Mouse (Mus musculus) forebrain, embryonic 14.5 days (tissue): ENCODE results near the gene Gm49630. TPM values are rescaled to one million over a fixed set of nuclear protein-coding genes. Genes with fewer than 3 reads are reported as not detected.
"Not testable (repeated sequence)": the region's sequence is repeated elsewhere in the genome, so short reads cannot be mapped to it uniquely, and the experiment has no call there.

Experiments used
- ATAC-seq: fragments of 200-750 bp; cut with Nextera tagmentation; 2 replicates; pipeline ENCODE4 v1.8.0; 2017; ENCODE audit warnings: mild to moderate bottlenecking, moderate library complexity
- DNase-seq: peaks from one replicate; pipeline ENCODE4 v3.0.0-alpha.2; 2015; ENCODE audit warnings: low spot score
- H3K27ac ChIP-seq: fragments of 300-500 bp; sonication (generic); 2 replicates; pipeline ENCODE4 v1.5.1; 2014; ENCODE audit warnings: low read depth, mild to moderate bottlenecking, control low read depth, low read length, moderate library complexity
- H3K27me3 ChIP-seq: fragments of 300-500 bp; sonication (generic); replicated peaks from 2 replicates; pipeline ENCODE4 v1.6.1; 2014; ENCODE audit warnings: low read length, control low read depth, mixed read lengths; ENCODE audit not compliant: control insufficient read depth, insufficient read depth
- H3K36me3 ChIP-seq: fragments of 300-500 bp; sonication (generic); 2 replicates; pipeline ENCODE4 v1.6.1; 2014; ENCODE audit warnings: low read length, control low read depth; ENCODE audit not compliant: control insufficient read depth, insufficient read depth
- H3K4me1 ChIP-seq: fragments of 300-500 bp; sonication (generic); 2 replicates; pipeline ENCODE4 v1.6.1; 2014; ENCODE audit warnings: antibody characterized with exemption, low read length, control low read depth; ENCODE audit not compliant: control insufficient read depth, insufficient read depth
- H3K4me2 ChIP-seq: fragments of 300-500 bp; sonication (generic); 2 replicates; pipeline ENCODE4 v1.6.1; 2014; ENCODE audit warnings: mild to moderate bottlenecking, control low read depth, low read length
- H3K4me3 ChIP-seq: fragments of 300-500 bp; sonication (generic); 2 replicates; pipeline ENCODE4 v1.5.1; 2014; ENCODE audit warnings: low read depth, low read length, control low read depth
- H3K9ac ChIP-seq: fragments of 300-500 bp; sonication (generic); 2 replicates; pipeline ENCODE4 v1.6.1; 2014; ENCODE audit warnings: mild to moderate bottlenecking, low read length, control low read depth, moderate library complexity
- H3K9me3 ChIP-seq: fragments of 300-500 bp; sonication (generic); replicated peaks from 2 replicates; pipeline ENCODE4 v1.6.1; 2016; ENCODE audit warnings: low read length, control low read depth, mixed read lengths; ENCODE audit not compliant: control insufficient read depth
- whole genome bisulfite sequencing: fragments of 180-500 bp; shearing (Covaris S2); extraction: QIAGEN DNeasy Blood & Tissue Kit; methylation state at CpG from one replicate; pipeline ENCODE4 v1.1.7; 2014; 5-methylcytosine and 5-hydroxymethylcytosine counted together
- polyA plus RNA-seq: library from polyadenylated mRNA; unstranded; fragments of >200 nt; fragmentation: Nextera tagmentation; extraction: Ambion mirVana; gene quantifications from 2 replicates; pipeline ENCODE4 v1.2.1, GENCODE M21; 2014

Gene Gm49630
- polyA plus RNA-seq, 1 experiment from 2014 or later = not detected

DNA sequence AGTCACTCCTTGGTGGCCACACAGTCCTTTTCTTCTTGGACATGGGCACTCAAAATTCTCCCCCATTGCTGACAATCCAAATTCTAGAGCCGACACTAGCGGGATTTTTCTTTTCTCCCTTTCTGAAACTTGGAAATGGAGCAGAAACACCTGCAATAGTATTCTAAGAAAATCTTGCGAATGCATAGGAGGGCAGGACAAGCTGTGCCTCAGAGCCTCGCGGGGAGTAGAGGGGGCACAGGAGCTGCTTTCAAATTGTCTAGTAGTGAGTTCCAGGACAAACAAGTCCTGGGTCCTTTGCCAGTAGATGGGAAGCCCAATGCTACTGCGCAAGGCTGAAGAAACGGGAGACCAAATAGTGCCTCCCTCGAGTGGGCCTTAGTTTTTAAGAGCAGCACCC, 23.9 kb upstream of the Gm49630 start:
- not testable (repeated sequence) for H3K27ac ChIP-seq, H3K4me2 ChIP-seq, DNase-seq, H3K4me3 ChIP-seq, ATAC-seq, H3K9ac ChIP-seq, H3K4me1 ChIP-seq, H3K36me3 ChIP-seq, H3K9me3 ChIP-seq, H3K27me3 ChIP-seq
- WGBS = 91% methylated on average over 7 of the region's 8 CpGs

DNA sequence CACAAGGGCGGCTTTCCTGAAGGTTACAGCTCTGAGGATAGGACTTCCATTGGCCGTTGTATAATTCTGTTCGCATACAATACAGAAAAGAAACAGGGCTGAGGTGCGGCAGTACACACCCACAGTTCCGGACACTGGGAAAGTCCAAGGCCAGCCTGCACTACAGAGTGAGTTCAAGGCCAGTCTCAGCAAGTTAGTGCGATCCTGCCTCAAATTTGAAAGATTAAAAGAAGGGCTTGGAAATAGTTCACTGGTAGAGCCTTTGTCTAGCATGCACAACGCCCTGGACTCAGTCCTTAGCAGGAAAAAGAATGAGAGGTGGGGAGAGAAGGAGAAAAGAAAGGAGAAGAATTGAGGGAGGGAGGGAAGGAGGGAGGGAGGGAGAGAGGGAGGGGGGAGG, 23.3 kb upstream of the Gm49630 start:
- H3K36me3 ChIP-seq, DNase-seq, H3K9ac ChIP-seq, H3K4me3 ChIP-seq, H3K27me3 ChIP-seq, ATAC-seq, H3K27ac ChIP-seq, H3K9me3 ChIP-seq, H3K4me1 ChIP-seq, H3K4me2 ChIP-seq: not testable (repeated sequence)
- WGBS = 85% methylated on average over 7 of the region's 7 CpGs

DNA sequence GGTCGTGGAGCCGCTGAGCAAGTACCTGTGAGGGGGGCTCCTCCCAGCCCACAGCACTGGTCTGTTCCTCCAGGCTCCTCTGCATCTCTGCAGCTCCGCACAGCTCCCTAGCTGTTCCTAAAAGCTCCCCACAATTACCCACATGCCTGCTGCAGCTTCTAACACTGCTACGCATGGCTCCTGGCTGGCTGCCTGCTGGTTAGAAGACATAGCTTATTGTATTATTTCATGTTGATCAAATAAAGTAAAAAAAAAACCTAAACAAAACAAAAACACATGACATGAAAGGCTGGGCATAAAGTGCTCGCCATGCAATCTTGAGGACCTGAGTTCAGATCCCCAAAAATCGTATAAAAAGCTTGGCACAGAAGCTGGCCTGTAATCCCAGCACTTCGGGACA, 18.1 kb upstream of the Gm49630 start:
- H3K4me1 ChIP-seq, H3K4me3 ChIP-seq, H3K4me2 ChIP-seq, H3K27me3 ChIP-seq, H3K9me3 ChIP-seq, H3K9ac ChIP-seq, H3K27ac ChIP-seq, ATAC-seq, H3K36me3 ChIP-seq: not testable (repeated sequence)
- WGBS = 65% methylated on average over 7 of the region's 7 CpGs
- peak; percentile 27 for DNase-seq

DNA sequence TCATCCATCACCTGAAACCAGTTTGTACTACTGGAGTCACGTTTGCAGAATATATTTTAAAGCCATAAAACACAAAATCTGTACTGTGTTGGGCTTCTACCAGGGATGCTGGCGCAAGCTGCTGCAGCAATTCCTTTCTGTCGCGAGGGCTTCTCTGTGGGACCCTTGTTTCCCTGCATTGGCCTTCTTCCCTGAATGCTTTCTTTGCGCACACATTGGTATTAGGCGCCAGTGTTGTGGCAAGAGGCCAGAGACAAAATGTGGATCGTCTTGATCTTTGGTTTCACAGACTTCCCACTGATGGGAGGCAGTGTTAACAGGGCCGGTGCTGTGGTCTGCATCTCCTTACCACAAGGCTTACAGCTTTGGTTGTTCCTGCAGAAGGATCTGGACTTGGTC, 17.2 kb upstream of the Gm49630 start:
- H3K27me3 ChIP-seq, H3K4me3 ChIP-seq, H3K27ac ChIP-seq, ATAC-seq, H3K9ac ChIP-seq, H3K4me1 ChIP-seq, H3K9me3 ChIP-seq, H3K4me2 ChIP-seq, H3K36me3 ChIP-seq: not testable (repeated sequence)
- peak; percentile 19 for DNase-seq
- WGBS = 65% methylated on average over 6 of the region's 8 CpGs

DNA sequence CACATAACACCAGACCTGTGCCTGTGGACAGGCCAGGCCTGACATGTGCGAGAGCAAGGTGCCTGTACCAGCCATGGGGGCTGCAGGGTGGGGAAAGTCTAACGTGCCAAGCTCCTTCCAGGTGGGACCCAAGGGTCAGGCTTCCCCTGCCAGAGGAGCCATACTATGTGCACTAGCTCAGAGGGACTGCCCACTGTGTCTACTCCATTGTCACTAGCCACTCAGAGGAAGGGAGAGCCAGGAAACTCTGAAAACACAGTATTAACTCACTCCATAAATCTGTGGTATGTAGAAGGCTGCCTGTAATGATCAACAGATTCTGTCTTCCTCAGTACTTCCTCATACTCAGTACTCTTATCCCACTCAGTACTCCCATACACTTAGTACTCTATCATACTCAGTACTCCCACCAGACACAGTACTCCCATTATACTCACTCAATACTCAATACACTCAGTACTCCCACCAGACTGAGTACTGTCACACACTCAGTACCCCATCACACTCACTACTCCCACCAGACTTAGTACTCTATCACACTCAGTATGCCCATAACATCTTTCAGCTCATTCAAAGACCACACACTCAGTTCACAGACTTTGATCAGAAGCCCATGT, 16.7 kb upstream of the Gm49630 start:
- H3K9ac ChIP-seq, H3K27ac ChIP-seq, H3K36me3 ChIP-seq, ATAC-seq, H3K4me3 ChIP-seq, DNase-seq, H3K27me3 ChIP-seq, H3K4me2 ChIP-seq, H3K9me3 ChIP-seq, H3K4me1 ChIP-seq: not testable (repeated sequence)
- no CpG with 5 or more reads among the region's 2 CpGs for WGBS

DNA sequence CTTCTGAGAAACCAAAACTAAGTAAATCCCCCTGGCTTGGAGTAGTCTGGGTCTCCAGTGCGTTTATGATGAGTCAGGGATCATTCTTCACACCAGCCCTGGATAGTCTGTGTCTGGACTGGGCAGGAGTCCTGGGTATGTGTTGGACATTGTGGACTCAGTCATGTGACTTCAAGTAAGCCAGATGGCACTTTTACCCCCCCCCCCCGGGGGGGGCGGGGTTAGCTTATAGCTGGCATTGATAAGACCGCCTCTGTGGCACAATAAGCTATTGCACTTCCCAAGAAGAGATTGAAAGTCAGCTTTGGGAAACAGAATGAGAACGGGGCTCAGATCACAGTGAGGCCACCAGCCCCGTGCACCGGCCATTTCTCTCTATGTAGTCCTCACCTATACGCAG, 14.2 kb upstream of the Gm49630 start:
- WGBS = 68% methylated on average over 8 of the region's 8 CpGs
- peak; percentile 17 for DNase-seq
- H3K36me3 ChIP-seq, H3K4me1 ChIP-seq, H3K27me3 ChIP-seq, H3K9ac ChIP-seq, H3K9me3 ChIP-seq, ATAC-seq, H3K27ac ChIP-seq, H3K4me3 ChIP-seq, H3K4me2 ChIP-seq: not testable (repeated sequence)

DNA sequence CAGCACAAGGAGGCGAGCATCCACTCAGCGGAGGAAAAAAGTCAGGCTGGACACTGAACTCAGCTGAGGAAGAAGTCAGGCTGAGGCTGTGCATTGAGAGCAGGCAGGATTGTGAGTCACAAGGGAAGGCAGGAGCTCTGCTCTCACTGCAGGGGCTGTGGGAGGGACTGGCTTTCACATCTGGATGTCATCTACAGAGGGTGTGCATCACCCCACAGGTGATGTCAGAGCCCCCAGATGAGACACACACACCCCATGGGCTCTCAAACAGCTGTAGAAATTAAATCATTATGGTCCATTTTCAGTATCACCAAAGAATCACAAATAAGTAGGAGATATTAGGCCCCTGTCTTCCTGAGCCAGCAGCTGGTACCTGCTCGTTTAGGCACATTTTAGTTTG, 13.6 kb upstream of the Gm49630 start, which contains the start of gene Unc93a2:
Gene Unc93a2 (minus strand): TSS at position 101 of the 400 bp plus-strand sequence.
- DNase-seq, ATAC-seq: not testable (repeated sequence)

DNA sequence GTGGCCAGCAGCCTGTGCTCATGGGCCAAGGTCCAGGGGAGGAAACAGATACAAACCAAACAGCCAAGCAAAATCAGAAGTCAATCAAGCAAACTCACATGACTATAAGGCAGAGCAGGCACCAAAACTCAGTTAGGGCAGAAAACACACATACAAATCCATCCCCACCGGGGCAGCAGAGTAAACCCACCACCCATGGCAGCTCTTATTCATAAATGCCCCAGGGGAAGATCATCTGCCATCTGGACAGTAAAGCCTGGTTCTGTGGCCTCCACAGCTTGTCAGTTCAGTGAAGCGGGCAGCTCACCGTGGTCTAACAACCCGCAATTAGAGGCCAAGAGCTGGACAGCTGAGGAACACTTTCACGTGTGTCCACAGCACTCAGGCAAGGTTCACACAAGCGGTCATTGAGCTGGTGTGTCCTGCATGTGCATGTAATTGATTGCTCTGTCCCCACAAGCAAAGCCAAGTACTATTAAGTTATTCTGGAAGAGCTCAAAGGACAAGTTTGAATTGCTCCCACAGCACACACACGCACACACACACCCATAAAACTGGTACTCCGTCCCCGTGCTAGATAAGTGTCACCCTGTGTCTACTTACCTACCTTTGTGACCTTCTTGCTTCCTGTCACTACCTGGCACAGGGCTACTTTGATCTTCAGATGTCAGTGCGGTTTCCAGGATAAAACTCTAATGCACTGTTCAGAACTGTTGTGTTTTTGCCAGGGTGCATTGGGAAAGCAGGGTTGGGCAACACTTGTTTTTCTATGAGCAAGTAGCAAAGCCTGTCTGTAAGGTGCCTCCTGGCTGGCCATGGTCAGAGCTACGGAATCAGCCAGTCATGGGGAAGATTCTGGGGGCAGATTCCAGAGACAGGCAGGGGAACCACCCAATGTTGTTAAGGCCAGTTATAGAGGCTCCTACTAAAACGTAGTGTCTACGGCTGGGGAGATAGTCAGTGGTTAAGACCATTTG, 11.7 kb upstream of the Gm49630 start:
- DNase-seq, ATAC-seq: not testable (repeated sequence)

More for the DNA sequence above, 13.6 kb upstream of the Gm49630 start, which contains the start of gene Unc93a2:
- not testable (repeated sequence) for H3K9ac ChIP-seq, H3K27ac ChIP-seq, H3K36me3 ChIP-seq, H3K4me3 ChIP-seq, H3K27me3 ChIP-seq, H3K4me2 ChIP-seq, H3K4me1 ChIP-seq, H3K9me3 ChIP-seq
- 66% methylated on average over 3 of the region's 3 CpGs for WGBS

DNA sequence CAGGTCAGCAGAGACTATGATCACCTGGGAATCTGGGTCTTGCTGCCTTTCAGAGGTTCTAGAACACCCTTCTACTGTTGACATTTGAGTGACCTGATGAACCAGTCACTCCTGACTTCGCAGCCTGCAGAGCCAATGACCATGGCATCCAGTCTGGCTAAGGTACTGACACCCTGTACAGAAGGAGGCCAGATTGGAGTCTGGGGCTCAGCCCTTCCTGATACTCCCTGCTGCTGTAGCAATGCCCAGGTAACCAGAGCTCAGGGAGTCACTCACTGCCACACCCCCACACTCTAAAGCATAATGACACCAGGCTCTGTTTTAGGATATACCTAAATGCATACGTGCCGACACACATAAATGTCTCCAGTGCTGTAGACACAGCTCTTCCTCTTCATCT, 10.9 kb upstream of the Gm49630 start:
- 70% methylated on average over 1 of the region's 3 CpGs for WGBS
- not testable (repeated sequence) for H3K9ac ChIP-seq, H3K9me3 ChIP-seq, H3K27ac ChIP-seq, H3K4me3 ChIP-seq, ATAC-seq, H3K4me2 ChIP-seq, H3K27me3 ChIP-seq, H3K4me1 ChIP-seq, H3K36me3 ChIP-seq, DNase-seq

More for the DNA sequence above, 11.7 kb upstream of the Gm49630 start:
- H3K27ac ChIP-seq, H3K9ac ChIP-seq, H3K36me3 ChIP-seq, H3K9me3 ChIP-seq, H3K4me2 ChIP-seq, H3K27me3 ChIP-seq, H3K4me1 ChIP-seq, H3K4me3 ChIP-seq: not testable (repeated sequence)
- WGBS = 86% methylated on average over 7 of the region's 13 CpGs
